Mouse (Mus musculus): Measurements from ENCODE around the gene Wnk1. TPM values are rescaled to one million over a fixed set of nuclear protein-coding genes. Genes with fewer than 3 reads are reported as not detected.

Wnk1 gene
- polyA plus RNA-seq, 1 experiment from 2014 or later, result 67.7 TPM

DNA sequence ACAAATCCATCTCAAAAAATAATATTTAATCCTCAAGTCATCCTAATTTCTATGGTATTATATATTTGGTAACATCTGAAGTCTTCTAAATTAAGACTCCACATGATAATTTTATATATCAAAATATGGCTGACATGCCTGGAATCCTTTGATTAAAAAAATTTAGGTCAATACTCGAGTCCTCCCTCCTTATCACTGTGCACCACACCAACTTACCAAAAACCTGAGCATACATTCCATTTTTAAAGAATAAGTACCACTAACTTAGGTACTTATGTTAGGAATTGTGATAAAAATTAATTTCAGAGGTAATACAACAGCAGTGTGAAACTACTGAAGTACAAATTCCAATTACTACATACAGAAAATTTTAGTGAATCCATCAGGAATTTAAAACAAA, 27.5 kb downstream of the Wnk1 start:
- no peaks in the 10 kb centered on the region for H3K36me3 ChIP-seq
- 86% methylated on average over 1 of the region's 1 CpGs for WGBS

DNA sequence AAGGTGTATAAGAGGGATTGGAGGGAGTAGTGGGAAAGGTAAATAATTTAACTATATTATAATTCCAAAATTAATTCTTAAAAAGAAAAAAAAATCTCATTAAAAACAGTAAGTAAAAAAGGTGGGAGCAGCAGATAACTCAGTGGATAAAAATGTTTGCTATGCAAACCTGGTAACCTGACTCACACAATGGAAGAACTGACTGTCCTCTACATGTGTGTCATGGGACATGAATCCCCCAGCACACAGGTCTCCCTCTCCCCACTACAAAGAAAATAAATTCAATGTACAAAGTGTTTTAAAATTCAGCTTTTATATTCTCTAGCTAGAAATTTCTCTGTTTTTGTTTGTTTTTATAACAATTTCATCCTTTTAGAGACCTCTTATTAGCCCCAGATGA, 27.9 kb downstream of the Wnk1 start:
- no peak for ATAC-seq (ENCODE audit: insufficient number of reproducible peaks, insufficient read depth, low FRiP score, low TSS enrichment, low read depth)
- no peak overlapping the region for H3K27ac ChIP-seq
- H3K4me3 ChIP-seq (replicated peaks), result no peak overlapping the region

More for the DNA sequence above, 27.5 kb downstream of the Wnk1 start:
- H3K9ac ChIP-seq (replicated peaks), result no peak overlapping the region
- H3K27me3 ChIP-seq, result no peaks in the 10 kb centered on the region
- no peak overlapping the region for H3K27ac ChIP-seq
- no peak overlapping the region for H3K4me3 ChIP-seq (replicated peaks)
- no peak for ATAC-seq (ENCODE audit: insufficient number of reproducible peaks, insufficient read depth, low FRiP score, low TSS enrichment, low read depth)
- no peaks in the 10 kb centered on the region for H3K9me3 ChIP-seq
- H3K4me1 ChIP-seq (replicated peaks), result 0 out of 2 replicates have a peak, but pooled peaks cover 2% of the 10 kb centered on the region
- H3K4me2 ChIP-seq, result no peak overlapping the region

GRCm38 (mm10) chr6:120001718-120002117, 36.8 kb downstream of the Wnk1 start:
- no peak for ATAC-seq (ENCODE audit: insufficient number of reproducible peaks, insufficient read depth, low FRiP score, low TSS enrichment, low read depth)
- Histone ChIP-seq H3K4me3 (replicated peaks) (no peak overlapping the region), H3K9me3 (no peaks in the 10 kb centered on the region), H3K27me3 (no peaks in the 10 kb centered on the region), H3K9ac (replicated peaks) (no peak overlapping the region), H3K36me3 (peaks cover 13% of the 10 kb centered on the region), H3K27ac (no peak overlapping the region), H3K4me2 (no peak overlapping the region), H3K4me1 (replicated peaks) (no peaks in the 10 kb centered on the region; the same call in 1 of the 2 replicates)

More for the DNA sequence above, 27.9 kb downstream of the Wnk1 start:
- no peak overlapping the region for H3K4me2 ChIP-seq
- no peaks in the 10 kb centered on the region for H3K36me3 ChIP-seq
- no peaks in the 10 kb centered on the region for H3K27me3 ChIP-seq
- H3K9ac ChIP-seq (replicated peaks), result no peak overlapping the region
- H3K9me3 ChIP-seq, result no peaks in the 10 kb centered on the region
- 0 out of 2 replicates have a peak, but pooled peaks cover 2% of the 10 kb centered on the region for H3K4me1 ChIP-seq (replicated peaks)

- WGBS, result 83% methylated on average over 1 of the region's 1 CpGs
- H3K9me3 ChIP-seq, result no peaks in the 10 kb centered on the region
- no peaks in the 10 kb centered on the region for H3K4me1 ChIP-seq (replicated peaks)
- no peak overlapping the region for H3K9ac ChIP-seq (replicated peaks)
- no peak overlapping the region for H3K4me3 ChIP-seq (replicated peaks)
- H3K27me3 ChIP-seq, result no peaks in the 10 kb centered on the region
- H3K36me3 ChIP-seq, result peaks cover 18% of the 10 kb centered on the region
- ATAC-seq (ENCODE audit: insufficient number of reproducible peaks, insufficient read depth, low FRiP score, low TSS enrichment, low read depth), result no peak
- no peak overlapping the region for H3K4me2 ChIP-seq
- H3K27ac ChIP-seq, result no peak overlapping the region
Observed at GRCm38 (mm10) chr6:119996480-119996879, 42.0 kb downstream of the Wnk1 start.

- WGBS, result 55% methylated on average over 4 of the region's 4 CpGs
- Histone ChIP-seq H3K9ac (replicated peaks) (no peak overlapping the region), H3K9me3 (no peaks in the 10 kb centered on the region), H3K27ac (no peak overlapping the region), H3K4me3 (replicated peaks) (no peak overlapping the region), H3K27me3 (no peaks in the 10 kb centered on the region), H3K4me2 (no peak overlapping the region), H3K36me3 (peaks cover 93% of the 10 kb centered on the region), H3K4me1 (replicated peaks) (no peaks in the 10 kb centered on the region)
- ATAC-seq (ENCODE audit: insufficient number of reproducible peaks, insufficient read depth, low FRiP score, low TSS enrichment, low read depth), result no peak
Observed at GRCm38 (mm10) chr6:119924235-119925005, 114.1 kb downstream of the Wnk1 start.

DNA sequence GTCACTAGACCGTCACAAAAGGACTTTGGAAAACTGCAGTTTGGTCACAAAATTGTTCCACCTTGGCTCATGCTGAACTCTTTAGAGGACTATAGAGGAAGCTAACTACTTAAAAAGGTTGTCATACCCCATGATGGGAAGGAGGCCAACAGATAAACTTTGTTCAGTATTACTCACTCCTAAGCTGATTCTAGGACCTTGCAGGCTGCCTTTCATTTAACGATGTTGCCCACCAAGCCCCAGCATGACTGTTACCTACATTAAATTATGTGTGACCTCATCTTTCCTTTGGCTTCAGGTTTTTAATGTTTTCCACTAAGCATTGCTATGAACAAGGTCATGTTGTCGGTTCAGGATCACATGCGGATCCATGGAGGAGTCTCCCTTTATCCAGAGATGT, 115.9 kb downstream of the Wnk1 start:
- H3K4me2 ChIP-seq, result no peak overlapping the region
- no peaks in the 10 kb centered on the region for H3K27me3 ChIP-seq
- WGBS, result 91% methylated on average over 4 of the region's 4 CpGs
- ATAC-seq (ENCODE audit: insufficient number of reproducible peaks, insufficient read depth, low FRiP score, low TSS enrichment, low read depth), result no peak
- H3K4me3 ChIP-seq (replicated peaks), result no peak overlapping the region
- no peak overlapping the region for H3K9ac ChIP-seq (replicated peaks)
- H3K27ac ChIP-seq, result no peak overlapping the region
- H3K4me1 ChIP-seq (replicated peaks), result no peaks in the 10 kb centered on the region
- peaks cover 93% of the 10 kb centered on the region for H3K36me3 ChIP-seq
- H3K9me3 ChIP-seq, result no peaks in the 10 kb centered on the region

- H3K36me3 ChIP-seq, result peaks cover 92% of the 10 kb centered on the region
- no peak overlapping the region for H3K4me3 ChIP-seq (replicated peaks)
- ATAC-seq (ENCODE audit: insufficient number of reproducible peaks, insufficient read depth, low FRiP score, low TSS enrichment, low read depth), result no peak
- H3K9me3 ChIP-seq, result no peaks in the 10 kb centered on the region
- no peak overlapping the region for H3K9ac ChIP-seq (replicated peaks)
- H3K27ac ChIP-seq, result no peak overlapping the region
- H3K4me1 ChIP-seq (replicated peaks), result no peaks in the 10 kb centered on the region
- WGBS, result 86% methylated on average over 3 of the region's 3 CpGs
- H3K4me2 ChIP-seq, result no peak overlapping the region
- no peaks in the 10 kb centered on the region for H3K27me3 ChIP-seq
Observed at GRCm38 (mm10) chr6:119922136-119922535, 116.3 kb downstream of the Wnk1 start.

GRCm38 (mm10) chr6:119918561-119919181, 119.8 kb downstream of the Wnk1 start:
- ATAC-seq (ENCODE audit: insufficient number of reproducible peaks, insufficient read depth, low FRiP score, low TSS enrichment, low read depth), result no peak
- 86% methylated on average over 16 of the region's 16 CpGs for WGBS
- Histone ChIP-seq H3K27me3 (no peaks in the 10 kb centered on the region), H3K9ac (replicated peaks) (no peak overlapping the region), H3K36me3 (peaks cover 89% of the 10 kb centered on the region), H3K4me2 (no peak overlapping the region), H3K4me3 (replicated peaks) (no peak overlapping the region), H3K4me1 (replicated peaks) (no peaks in the 10 kb centered on the region), H3K27ac (no peak overlapping the region), H3K9me3 (no peaks in the 10 kb centered on the region)

GRCm38 (mm10) chr6:119915710-119916109, 122.8 kb downstream of the Wnk1 start:
- Histone ChIP-seq H3K4me3 (replicated peaks) (no peak overlapping the region), H3K27ac (no peak overlapping the region), H3K27me3 (no peaks in the 10 kb centered on the region), H3K36me3 (peaks cover 88% of the 10 kb centered on the region), H3K4me1 (replicated peaks) (no peaks in the 10 kb centered on the region), H3K9ac (replicated peaks) (no peak overlapping the region), H3K4me2 (no peak overlapping the region), H3K9me3 (no peaks in the 10 kb centered on the region)
- whole genome bisulfite sequencing, result 90% methylated on average over 5 of the region's 5 CpGs
- ATAC-seq (ENCODE audit: insufficient number of reproducible peaks, insufficient read depth, low FRiP score, low TSS enrichment, low read depth), result no peak

- Histone ChIP-seq H3K4me2 (no peak overlapping the region), H3K9ac (replicated peaks) (no peak overlapping the region), H3K27me3 (no peaks in the 10 kb centered on the region), H3K9me3 (no peaks in the 10 kb centered on the region), H3K27ac (no peak overlapping the region), H3K36me3 (peaks cover 61% of the 10 kb centered on the region), H3K4me1 (replicated peaks) (no peaks in the 10 kb centered on the region), H3K4me3 (replicated peaks) (no peak overlapping the region)
- WGBS, result 73% methylated on average over 5 of the region's 5 CpGs
- no peak for ATAC-seq (ENCODE audit: insufficient number of reproducible peaks, insufficient read depth, low FRiP score, low TSS enrichment, low read depth)
Observed at GRCm38 (mm10) chr6:119912046-119912445, 126.4 kb downstream of the Wnk1 start.

DNA sequence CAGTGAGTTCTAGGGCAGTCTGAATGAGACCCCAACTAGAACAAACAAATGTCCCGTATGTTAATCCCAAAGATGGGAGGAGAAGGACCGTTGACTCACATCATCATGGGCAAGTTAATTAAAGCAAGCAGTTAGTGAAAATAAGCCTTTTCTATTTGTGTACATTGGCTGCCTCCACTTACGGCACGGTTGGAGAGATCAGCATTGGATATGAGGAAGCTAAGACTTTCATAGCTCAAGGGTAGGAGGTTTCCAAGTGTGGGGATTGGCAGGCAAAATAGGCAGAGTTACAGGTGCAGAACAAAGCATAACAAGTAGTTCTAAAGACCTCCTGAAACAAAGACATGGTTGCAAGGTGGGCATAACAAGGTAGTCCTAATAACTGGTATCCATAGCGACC, 133.0 kb downstream of the Wnk1 start:
- no peaks in the 10 kb centered on the region for H3K27me3 ChIP-seq
- no peaks in the 10 kb centered on the region for H3K9me3 ChIP-seq
- no peak overlapping the region for H3K4me3 ChIP-seq (replicated peaks)
- H3K36me3 ChIP-seq, result peaks cover 13% of the 10 kb centered on the region; the same call in 1 of the 2 replicates
- H3K9ac ChIP-seq (replicated peaks), result no peak overlapping the region
- ATAC-seq (ENCODE audit: insufficient number of reproducible peaks, insufficient read depth, low FRiP score, low TSS enrichment, low read depth), result no peak
- no peak overlapping the region for H3K27ac ChIP-seq
- 90% methylated on average over 5 of the region's 5 CpGs for WGBS
- H3K4me2 ChIP-seq, result no peak overlapping the region
- peaks cover 3% of the 10 kb centered on the region for H3K4me1 ChIP-seq (replicated peaks)
